Mouse (Mus musculus) kidney, embryonic 16.5 days (tissue): Measurements from ENCODE around the gene Nudt8. TPM values are rescaled to one million over a fixed set of nuclear protein-coding genes. Genes with fewer than 3 reads are reported as not detected.
"Not testable (repeated sequence)": the region's sequence is repeated elsewhere in the genome, so short reads cannot be mapped to it uniquely, and the experiment has no call there.

Source experiments
- ATAC-seq: fragments of 200-750 bp; cut with Nextera tagmentation; 2 replicates; pipeline ENCODE4 v1.8.0; 2017; ENCODE audit warnings: moderate TSS enrichment; ENCODE audit not compliant: low FRiP score, low TSS enrichment
- H3K27ac ChIP-seq: fragments of 300-500 bp; sonication (generic); 2 replicates; pipeline ENCODE4 v1.5.1; 2014; ENCODE audit warnings: low read length
- H3K27me3 ChIP-seq: fragments of 300-500 bp; sonication (generic); 2 replicates; pipeline ENCODE4 v1.6.1; 2014; ENCODE audit warnings: low read length, control low read depth, mixed read lengths; ENCODE audit not compliant: insufficient read depth
- H3K36me3 ChIP-seq: fragments of 300-500 bp; sonication (generic); 2 replicates; pipeline ENCODE4 v1.6.1; 2014; ENCODE audit warnings: low read length, control low read depth, mixed read lengths; ENCODE audit not compliant: insufficient read depth
- H3K4me1 ChIP-seq: fragments of 300-500 bp; sonication (generic); 2 replicates; pipeline ENCODE4 v1.6.1; 2014; ENCODE audit warnings: low read length, control low read depth, mixed read lengths; ENCODE audit not compliant: insufficient read depth
- H3K4me2 ChIP-seq: fragments of 300-500 bp; sonication (generic); replicated peaks from 2 replicates; pipeline ENCODE4 v1.6.1; 2014; ENCODE audit warnings: low read depth, low read length
- H3K4me3 ChIP-seq: fragments of 300-500 bp; sonication (generic); 2 replicates; pipeline ENCODE4 v1.5.1; 2014; ENCODE audit warnings: mild to moderate bottlenecking, low read length
- H3K9ac ChIP-seq: fragments of 300-500 bp; sonication (generic); replicated peaks from 2 replicates; pipeline ENCODE4 v1.6.1; 2014; ENCODE audit warnings: low read length
- H3K9me3 ChIP-seq: fragments of 300-500 bp; sonication (generic); 2 replicates; pipeline ENCODE4 v1.6.1; 2016; ENCODE audit warnings: low read length, control low read depth
- WGBS: fragments of 180-500 bp; shearing (Covaris S2); extraction: QIAGEN DNeasy Blood & Tissue Kit; methylation state at CpG from one replicate; pipeline ENCODE4 v1.1.7; 2014; 5-methylcytosine and 5-hydroxymethylcytosine counted together
- polyA plus RNA-seq: library from polyadenylated mRNA; unstranded; fragments of >200 nt; fragmentation: Nextera tagmentation; extraction: Ambion mirVana; gene quantifications from 2 replicates; pipeline ENCODE4 v1.2.1, GENCODE M21; 2015

Nudt8 gene
- polyA plus RNA-seq, 1 experiment from 2014 or later, result 39.8 TPM

DNA sequence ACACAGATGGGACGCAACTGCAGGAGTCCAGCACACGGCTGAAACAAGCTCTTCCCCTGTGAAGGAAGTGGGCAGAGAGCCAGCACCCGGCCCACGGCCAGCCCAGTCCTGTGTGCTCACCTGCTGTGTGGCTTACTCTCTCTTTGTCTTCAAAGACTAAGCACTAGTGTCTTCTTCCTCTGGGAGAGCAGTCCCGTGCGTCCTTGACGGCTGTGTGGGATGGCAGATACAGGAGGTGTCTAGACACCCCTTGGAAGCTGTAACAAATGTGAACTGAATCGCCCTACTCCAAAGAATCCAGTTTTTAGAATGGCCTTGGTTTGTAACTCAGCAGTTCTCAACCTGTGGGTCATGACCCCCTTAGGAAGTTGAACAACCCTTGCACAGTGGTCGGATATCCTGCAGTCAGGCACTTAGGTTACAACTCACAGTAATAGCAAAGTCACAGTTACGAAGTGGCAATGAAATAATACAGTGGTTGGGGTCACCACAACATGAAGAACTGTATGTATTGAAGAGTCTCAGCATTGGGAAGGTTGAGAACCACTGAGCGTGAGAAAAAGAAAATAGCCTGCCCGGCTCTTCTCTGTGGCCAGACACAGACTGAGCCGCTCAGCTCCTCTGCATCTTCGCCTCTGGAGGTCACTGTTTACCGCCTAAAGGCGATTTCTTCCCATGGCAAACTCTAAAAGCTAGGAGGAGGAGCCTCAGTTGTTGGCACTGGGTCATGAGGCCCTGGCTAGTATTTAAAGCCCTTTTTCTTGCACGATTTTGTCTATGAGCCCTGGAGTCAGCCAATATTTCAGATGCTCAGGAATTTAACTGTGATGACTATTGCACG lies 18.6 kb downstream of the Nudt8 start:
- H3K4me1 ChIP-seq, result no peaks in the 10 kb centered on the region
- no peak overlapping the region for H3K27ac ChIP-seq
- ATAC-seq, result peak; percentile 90
- no peak overlapping the region for H3K4me2 ChIP-seq
- no peaks in the 10 kb centered on the region for H3K27me3 ChIP-seq
- H3K36me3 ChIP-seq, result no peaks in the 10 kb centered on the region
- no peaks in the 10 kb centered on the region for H3K9me3 ChIP-seq
- no peak overlapping the region for H3K4me3 ChIP-seq
- no peak overlapping the region for H3K9ac ChIP-seq
- 35% methylated on average over 18 of the region's 18 CpGs for WGBS

DNA sequence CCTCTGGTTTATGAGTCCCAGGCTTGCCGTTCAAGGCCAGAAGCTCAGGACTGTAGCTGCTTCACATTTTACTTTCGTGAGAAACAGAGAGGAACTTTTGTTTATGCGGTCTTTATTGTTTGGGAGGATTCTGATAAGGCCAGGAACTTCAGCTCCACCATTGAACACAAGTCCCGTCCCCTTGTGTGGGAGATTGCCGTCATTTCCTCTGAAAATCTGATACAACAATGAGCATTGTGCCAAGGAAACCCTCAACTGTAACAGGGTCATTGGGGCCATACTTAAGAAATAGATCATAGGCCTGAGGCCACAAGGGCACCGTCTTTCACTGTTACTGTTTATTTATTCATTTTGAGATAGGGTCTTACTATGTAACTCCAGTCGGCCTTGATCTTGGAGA lies 22.8 kb downstream of the Nudt8 start:
- no peak overlapping the region for H3K9ac ChIP-seq
- peaks cover 5% of the 10 kb centered on the region; the same call in 1 of the 2 replicates for H3K9me3 ChIP-seq
- H3K36me3 ChIP-seq, result no peaks in the 10 kb centered on the region
- 70% methylated on average over 7 of the region's 7 CpGs for WGBS
- no peak for ATAC-seq
- no peak overlapping the region for H3K4me3 ChIP-seq
- no peak overlapping the region for H3K27ac ChIP-seq
- no peaks in the 10 kb centered on the region for H3K27me3 ChIP-seq
- no peak overlapping the region for H3K4me2 ChIP-seq
- no peaks in the 10 kb centered on the region for H3K4me1 ChIP-seq

DNA sequence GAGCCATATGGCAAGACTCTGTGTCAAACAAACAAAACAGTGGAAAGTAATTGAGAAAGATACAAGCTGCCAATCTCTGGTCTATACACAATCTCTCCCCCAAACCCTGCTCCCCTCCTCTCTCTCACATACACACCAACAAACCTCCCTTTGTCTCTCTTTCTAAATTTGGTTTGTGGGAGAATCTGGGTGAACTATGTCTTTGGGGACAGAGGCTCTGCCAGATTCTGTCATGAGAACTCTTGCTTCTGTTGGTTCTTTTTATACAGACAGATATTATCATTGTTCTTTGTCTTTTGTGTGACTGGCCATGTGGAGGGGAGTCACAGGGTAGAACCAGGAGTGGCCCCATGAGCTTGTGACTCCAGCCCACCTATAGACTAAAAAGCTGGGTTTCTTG lies 27.2 kb downstream of the Nudt8 start:
- ATAC-seq, result no peak
- H3K4me2 ChIP-seq, result no peak overlapping the region

DNA sequence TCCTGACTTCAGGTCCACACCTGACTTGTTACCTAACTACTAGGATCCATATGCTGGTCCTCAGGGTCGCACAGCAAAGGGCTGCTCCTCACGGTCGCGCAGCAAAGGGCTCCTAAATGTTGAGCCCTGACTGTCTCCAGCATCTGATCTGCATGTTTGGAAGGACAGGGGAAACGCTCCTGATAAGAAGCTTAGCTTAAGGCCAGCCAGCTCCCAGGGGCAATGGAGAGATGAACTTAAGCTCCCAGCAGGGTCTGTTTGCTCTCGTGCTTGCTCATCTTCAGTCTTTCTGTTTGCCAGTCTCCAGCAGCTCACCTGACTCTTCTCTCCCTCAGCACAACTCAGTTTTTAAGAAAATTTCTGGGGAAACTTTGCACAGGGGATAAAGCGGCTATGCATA lies 32.3 kb downstream of the Nudt8 start:
- ATAC-seq, result no peak
- Histone ChIP-seq H3K27ac (no peak overlapping the region), H3K27me3 (no peaks in the 10 kb centered on the region), H3K9me3 (no peaks in the 10 kb centered on the region), H3K4me1 (peaks cover 14% of the 10 kb centered on the region), H3K4me2 (no peak overlapping the region), H3K4me3 (no peak overlapping the region), H3K9ac (no peak overlapping the region), H3K36me3 (peaks cover 4% of the 10 kb centered on the region)
- 72% methylated on average over 7 of the region's 7 CpGs for WGBS

More for the DNA sequence above, 27.2 kb downstream of the Nudt8 start:
- H3K4me1 ChIP-seq, result no peaks in the 10 kb centered on the region
- H3K9me3 ChIP-seq, result peaks cover 5% of the 10 kb centered on the region; the same call in 1 of the 2 replicates
- no peaks in the 10 kb centered on the region for H3K36me3 ChIP-seq
- no peak overlapping the region for H3K27ac ChIP-seq
- no peak overlapping the region for H3K9ac ChIP-seq
- no peaks in the 10 kb centered on the region for H3K27me3 ChIP-seq
- no peak overlapping the region for H3K4me3 ChIP-seq

DNA sequence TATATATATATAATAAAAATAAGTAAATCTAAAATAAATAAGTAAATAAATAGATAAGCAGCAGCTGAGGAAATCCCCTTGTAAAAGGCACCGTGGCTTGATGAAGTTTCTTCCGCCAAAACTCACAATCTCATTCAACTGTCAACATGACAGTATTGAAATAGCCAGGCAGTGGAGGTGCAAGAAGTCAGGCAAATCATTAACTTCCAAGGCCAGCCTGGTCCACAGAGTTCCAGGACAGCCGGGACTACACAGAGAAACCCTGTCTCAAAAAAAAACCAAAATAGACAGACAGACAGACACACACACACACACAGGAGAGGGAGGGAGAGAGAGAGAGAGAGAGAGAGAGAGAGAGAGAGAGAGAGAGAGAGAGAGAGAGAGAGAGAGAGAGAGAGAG lies 32.9 kb downstream of the Nudt8 start:
- no peaks in the 10 kb centered on the region for H3K27me3 ChIP-seq
- no peak overlapping the region for H3K4me3 ChIP-seq
- H3K27ac ChIP-seq, result no peak overlapping the region
- peaks cover 18% of the 10 kb centered on the region for H3K4me1 ChIP-seq
- no peak for ATAC-seq
- no peak overlapping the region for H3K9ac ChIP-seq
- H3K4me2 ChIP-seq, result no peak overlapping the region
- peaks cover 4% of the 10 kb centered on the region for H3K36me3 ChIP-seq
- H3K9me3 ChIP-seq, result no peaks in the 10 kb centered on the region
- WGBS, result 62% methylated on average over 3 of the region's 3 CpGs

DNA sequence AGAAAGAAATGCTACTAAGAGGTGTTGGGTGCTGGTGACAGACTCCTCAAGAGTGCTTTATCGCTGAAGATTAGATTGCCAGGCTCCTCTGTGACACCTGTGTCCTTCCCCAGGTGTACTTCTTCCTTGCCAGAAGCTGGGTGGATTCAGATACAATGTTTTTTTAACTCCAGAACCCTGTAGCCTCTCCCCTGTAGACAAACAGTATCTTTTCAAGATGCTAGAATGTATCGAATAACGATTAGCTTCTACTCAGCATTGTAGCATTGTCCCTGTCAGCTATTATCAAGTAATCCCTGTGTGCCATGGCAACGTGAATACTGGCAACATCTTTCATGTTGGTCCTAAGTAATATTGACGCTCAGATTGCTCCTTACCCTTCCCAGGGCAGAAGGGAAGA lies 33.4 kb downstream of the Nudt8 start:
- H3K27ac ChIP-seq, result no peak overlapping the region
- no peak for ATAC-seq
- H3K9ac ChIP-seq, result no peak overlapping the region
- H3K27me3 ChIP-seq, result no peaks in the 10 kb centered on the region
- 66% methylated on average over 5 of the region's 5 CpGs for WGBS
- peaks cover 4% of the 10 kb centered on the region for H3K36me3 ChIP-seq
- no peak overlapping the region for H3K4me3 ChIP-seq
- H3K9me3 ChIP-seq, result no peaks in the 10 kb centered on the region
- peaks cover 20% of the 10 kb centered on the region for H3K4me1 ChIP-seq
- no peak overlapping the region for H3K4me2 ChIP-seq

DNA sequence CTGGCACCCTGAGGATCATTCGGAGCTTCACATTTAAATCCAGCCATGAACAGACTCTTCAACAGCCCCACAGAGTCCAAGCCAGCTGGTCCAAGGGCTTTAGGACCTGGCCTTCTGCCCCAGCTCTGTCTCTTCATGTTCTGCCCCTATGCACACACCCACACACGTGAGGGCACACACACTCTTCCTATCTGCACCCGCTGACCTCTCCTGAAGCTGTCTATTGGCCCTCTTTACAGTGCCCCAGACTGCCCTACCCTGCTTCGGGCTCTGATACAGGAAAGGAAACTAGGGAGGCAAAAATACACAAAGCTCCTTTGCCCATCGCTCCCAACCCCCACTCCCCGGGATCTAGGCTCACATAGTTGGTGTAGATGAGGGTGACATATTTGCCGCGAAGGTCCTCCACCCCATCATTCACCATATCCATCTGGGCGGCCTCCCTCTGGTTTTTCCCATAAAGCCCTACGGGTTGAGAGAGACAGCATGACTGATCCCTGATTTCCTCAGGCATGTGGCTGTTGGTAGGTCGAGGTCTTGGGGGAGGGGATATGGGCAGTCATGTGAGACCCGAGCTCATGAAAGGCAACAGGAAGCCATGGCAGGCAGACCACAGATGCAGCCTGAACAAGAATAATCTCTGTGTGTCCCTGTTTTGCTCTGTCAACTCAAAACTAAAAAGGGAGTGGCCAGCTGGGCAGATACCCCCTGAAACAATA lies 36.1 kb downstream of the Nudt8 start:
- H3K9ac ChIP-seq, result no peak overlapping the region
- ATAC-seq, result no peak
- no peaks in the 10 kb centered on the region for H3K9me3 ChIP-seq
- peaks cover 4% of the 10 kb centered on the region for H3K36me3 ChIP-seq
- H3K27ac ChIP-seq, result no peak overlapping the region
- peaks cover 20% of the 10 kb centered on the region for H3K4me1 ChIP-seq
- peak overlapping the region; percentile 35 for H3K4me2 ChIP-seq
- H3K27me3 ChIP-seq, result no peaks in the 10 kb centered on the region
- WGBS, result 62% methylated on average over 12 of the region's 12 CpGs
- 0 out of 2 replicates have a peak overlapping the region, but pooled peaks have one; percentile 0 for H3K4me3 ChIP-seq

DNA sequence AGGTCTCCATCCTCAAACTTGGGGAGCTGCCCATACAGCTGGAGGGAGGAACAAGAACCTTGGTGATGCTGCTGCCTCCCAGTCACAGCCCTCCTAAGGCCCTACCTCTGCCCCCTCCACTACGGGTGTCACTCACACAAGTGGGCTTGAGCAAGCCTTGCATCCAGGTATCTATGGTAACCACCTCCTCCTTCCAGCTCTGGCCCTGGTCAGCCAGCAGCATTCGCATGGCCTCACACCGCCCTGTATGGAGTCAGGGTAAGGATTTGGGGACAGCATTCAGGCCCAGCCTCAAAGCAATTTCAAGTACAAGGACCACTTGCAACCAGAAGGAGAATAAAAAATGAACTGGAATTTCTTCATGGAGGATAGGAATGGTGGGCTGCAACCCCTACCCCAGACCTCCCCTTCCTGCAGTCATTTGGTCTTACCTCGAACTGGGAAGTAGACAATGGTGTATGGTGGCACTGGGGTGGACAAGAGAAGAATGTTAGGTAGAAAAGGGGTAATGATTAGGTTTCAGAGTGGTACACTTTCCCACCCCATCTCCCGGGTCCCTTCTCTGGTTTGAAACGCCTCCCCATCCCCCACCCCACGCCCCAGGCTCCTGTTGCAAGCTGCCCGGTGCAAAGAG lies 36.9 kb downstream of the Nudt8 start:
- Histone ChIP-seq H3K4me1 (peaks cover 20% of the 10 kb centered on the region), H3K4me2 (peak overlapping the region; percentile 77), H3K27ac (peak overlapping the region; percentile 79), H3K9ac (peak overlapping the region; percentile 95), H3K4me3 (peak overlapping the region; percentile 81)
- WGBS, result 23% methylated on average over 7 of the region's 8 CpGs
- ATAC-seq, result peak; percentile 32
- not testable (repeated sequence) for H3K36me3 ChIP-seq, H3K9me3 ChIP-seq, H3K27me3 ChIP-seq

DNA sequence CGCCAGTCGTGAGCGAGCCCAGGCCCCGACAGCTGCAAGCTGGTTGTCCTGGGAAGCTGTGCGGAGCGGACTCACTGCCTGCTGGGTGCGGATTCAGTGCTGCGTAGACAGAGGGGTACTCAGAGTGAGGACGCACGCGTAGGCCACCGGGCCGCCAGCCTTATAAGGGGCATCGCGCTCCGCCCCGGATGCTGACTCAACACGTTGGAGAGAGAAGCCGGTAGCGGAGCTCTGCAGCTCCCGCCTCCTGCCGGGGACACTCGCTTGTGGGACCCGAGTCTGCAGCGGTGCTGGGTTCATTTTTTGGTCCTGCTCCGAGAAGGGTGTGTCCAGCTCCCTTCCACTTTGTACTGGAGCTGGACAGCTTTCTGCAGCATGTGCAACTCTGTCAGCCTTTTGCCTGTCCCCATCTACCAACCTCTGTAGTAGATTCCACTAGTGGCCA lies 37.4 kb downstream of the Nudt8 start, which contains the start of gene Gstp1:
Gene Gstp1 (minus strand): TSS at position 198 of the 445 bp plus-strand sequence.
- Histone ChIP-seq H3K27me3 (no peaks in the 10 kb centered on the region), H3K4me1 (peaks cover 20% of the 10 kb centered on the region), H3K4me3 (peak within 1 kb of the TSS; percentile 81), H3K36me3 (peaks cover 4% of the 10 kb centered on the region), H3K9ac (peak within 1 kb of the TSS; percentile 95), H3K27ac (peak within 1 kb of the TSS; percentile 79), H3K4me2 (peak within 1 kb of the TSS; percentile 77), H3K9me3 (no peaks in the 10 kb centered on the region)
- peak; percentile 87 for ATAC-seq
- WGBS, result 0% methylated on average over 26 of the region's 26 CpGs
